Mouse (Mus musculus): ENCODE data around the gene Rbm4b.

- TF ChIP-seq POLR2A (IDR thresholded peaks at IDR 0.05; ENCODE audit: insufficient read length, low read depth) (no peak), POLR2AphosphoS2 (IDR thresholded peaks at IDR 0.05; ENCODE audit: insufficient read length, low read depth) (no peak), MAX (IDR thresholded peaks at IDR 0.05; ENCODE audit: low read depth) (no peak), USF1 (IDR thresholded peaks at IDR 0.05; ENCODE audit: low read depth) (no peak), TCF12 (IDR thresholded peaks at IDR 0.05; ENCODE audit: insufficient read depth, poor library complexity, severe bottlenecking) (no peak), TCF3 (IDR thresholded peaks at IDR 0.05; ENCODE audit: insufficient read length, low read depth) (no peak), REST (IDR thresholded peaks at IDR 0.05; ENCODE audit: insufficient read depth, insufficient read length) (no peak), CEBPB (IDR thresholded peaks at IDR 0.05; ENCODE audit: insufficient read depth, poor library complexity, severe bottlenecking) (no peak), E2F4 (IDR thresholded peaks at IDR 0.05; ENCODE audit: insufficient read depth) (no peak), MYOD1 (IDR thresholded peaks at IDR 0.05; ENCODE audit: control insufficient read depth in 1 of 3, insufficient read length in 2 of 3, low read depth in 2 of 3) (no peak)
Measured at GRCm38 (mm10) chr19:4745681-4746080, 10.6 kb upstream of the Rbm4b start.

Measured in myocyte (in vitro differentiated cells).